Mouse (Mus musculus) heart, postnatal 10 days (tissue): Measurements from ENCODE around the gene Wasf1. TPM values are rescaled to one million over a fixed set of nuclear protein-coding genes. Genes with fewer than 3 reads are reported as not detected.

ENCODE experiments used
- DNase-seq, 2 experiments: peaks; one replicate each; pipeline ENCODE4 v3.0.0; 2021
- intact Hi-C: fragments of 180-260 bp; cut with DNase I; formaldehyde crosslinking; loops from one replicate; pipeline ENCODE4 v1.15.1; 2025
- total RNA-seq, 2 experiments: library from RNA; stranded (reverse); gene quantifications; 2 replicates each; pipeline ENCODE4 v1.2.3; 2021

Wasf1 gene
- 1 to 10 TPM; 1.9 to 2.3 TPM for total RNA-seq

DNA sequence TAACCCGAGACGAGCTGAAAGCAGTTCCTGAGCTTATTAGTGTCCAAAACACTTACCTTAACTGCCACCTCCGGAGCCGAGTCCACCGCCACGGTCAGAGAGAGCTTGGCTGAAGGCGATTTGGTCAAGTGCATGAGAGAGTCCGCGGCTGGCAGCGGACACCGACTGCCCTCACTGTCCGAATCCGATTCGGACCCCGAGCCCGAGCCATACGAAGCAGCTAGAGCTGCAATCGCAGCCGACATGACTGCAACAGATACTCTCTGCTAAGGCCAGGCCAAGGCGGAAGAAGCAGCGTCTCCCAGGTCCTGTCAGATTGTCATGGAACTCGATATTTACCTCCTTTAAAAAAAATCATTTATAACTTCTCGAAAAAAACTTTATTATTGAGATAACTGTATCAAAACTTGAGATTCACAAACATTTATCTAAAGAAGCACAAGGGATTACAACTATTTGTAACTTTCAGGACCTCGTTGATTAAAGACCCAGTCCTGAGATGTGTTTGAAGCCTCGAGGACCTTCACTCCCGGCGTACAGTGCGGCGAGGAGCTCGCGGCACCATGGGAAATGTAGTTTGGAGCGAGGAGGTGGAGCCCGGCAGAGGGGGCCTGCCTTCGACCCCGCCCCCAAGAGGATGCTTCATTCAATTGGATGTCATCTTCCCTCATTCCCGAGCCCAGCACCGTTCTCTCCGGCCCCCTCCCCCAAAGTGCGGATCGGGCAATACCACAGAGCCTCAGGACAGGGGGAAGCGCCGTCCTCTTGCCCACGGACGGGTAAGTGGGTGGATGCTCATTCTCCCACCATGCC, at the start of gene Wasf1, which contains the start of gene Cdc40:
Gene Wasf1, plus strand, starts transcription at position 645 of the 813 bp plus-strand sequence.
Gene Cdc40, minus strand, starts transcription at position 481 of the 813 bp plus-strand sequence.
- DNase-seq = peak; percentile 97 to 98
- intact Hi-C loops = loop anchor here (2.0 to 5.0 kb wide), 2 partner anchors 41 to 200 kb away; partner anchors contain the start of gene Mettl24

DNA sequence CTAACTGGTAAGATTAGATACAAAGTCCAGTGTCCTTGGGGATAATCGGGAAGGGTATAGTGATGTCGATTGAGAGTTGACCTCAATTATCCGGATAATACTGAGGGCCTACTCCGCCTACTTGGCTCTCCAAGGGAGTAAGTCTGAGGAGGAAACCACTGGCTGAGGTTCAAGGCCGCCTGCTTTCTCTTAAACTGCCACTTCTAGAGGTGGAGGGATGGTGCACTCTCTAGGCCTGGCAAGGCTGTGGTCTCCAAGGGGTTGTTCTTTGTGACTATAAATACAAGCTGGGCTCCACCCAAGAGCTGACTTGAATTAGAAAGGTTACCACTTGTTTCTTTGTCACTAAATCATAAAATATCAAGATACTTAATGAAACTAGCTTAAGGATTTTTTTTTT, 43.2 kb upstream of the Wasf1 start:
- DNase-seq = peak; percentile 49 to 53
- intact Hi-C loops = loop anchor here (5.0 kb wide), 1 partner anchor 42 kb away; the partner anchor contains the start of genes Cdc40 and Wasf1

DNA sequence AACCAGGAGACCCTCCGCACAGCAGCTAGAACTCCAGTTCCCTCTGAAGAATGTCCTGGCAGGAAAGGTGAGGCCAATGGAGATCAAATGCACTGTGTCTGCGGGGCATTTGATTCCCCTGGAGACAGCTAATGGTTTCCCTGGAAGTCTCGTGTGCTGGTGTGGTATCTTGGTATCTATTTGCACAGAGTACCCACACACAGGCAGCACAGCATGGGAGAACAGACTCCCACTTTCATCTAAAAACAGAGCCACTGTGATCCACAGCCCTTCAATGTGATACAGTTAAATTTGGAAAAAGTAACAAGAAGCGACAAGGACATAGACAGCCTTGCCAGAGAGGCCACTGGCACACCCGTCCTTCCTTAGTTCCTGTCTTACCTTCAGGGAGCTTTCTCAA, 39.4 kb upstream of the Wasf1 start:
- no peak for DNase-seq
- intact Hi-C loops = loop anchor here (2.0 to 5.0 kb wide), 2 partner anchors 38 to 161 kb away; partner anchors contain the start of genes Cdc40, Mettl24 and Wasf1

DNA sequence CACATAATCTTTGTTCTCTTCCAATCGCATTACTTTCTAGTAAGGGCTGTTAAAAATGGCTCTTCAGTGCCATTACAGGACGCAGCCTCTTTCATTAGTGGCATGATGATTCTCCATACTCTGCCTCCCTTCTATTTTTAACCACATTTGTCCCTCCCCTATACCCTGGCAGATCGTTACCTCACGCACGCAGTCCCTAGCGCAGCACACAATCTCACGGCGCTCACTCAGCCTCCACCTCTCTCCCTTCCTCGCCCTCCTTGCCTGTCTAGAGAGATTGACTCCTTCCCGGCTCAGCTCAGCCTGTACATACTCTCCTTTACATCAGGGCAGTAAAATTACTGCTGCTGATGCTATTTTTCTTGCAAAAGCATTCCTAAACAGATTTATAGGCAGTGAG, 38.7 kb upstream of the Wasf1 start:
- peak; percentile 18 to 21 for DNase-seq
- intact Hi-C loops = loop anchor here (2.0 to 5.0 kb wide), 2 partner anchors 38 to 162 kb away; partner anchors contain the start of genes Cdc40, Mettl24 and Wasf1

DNA sequence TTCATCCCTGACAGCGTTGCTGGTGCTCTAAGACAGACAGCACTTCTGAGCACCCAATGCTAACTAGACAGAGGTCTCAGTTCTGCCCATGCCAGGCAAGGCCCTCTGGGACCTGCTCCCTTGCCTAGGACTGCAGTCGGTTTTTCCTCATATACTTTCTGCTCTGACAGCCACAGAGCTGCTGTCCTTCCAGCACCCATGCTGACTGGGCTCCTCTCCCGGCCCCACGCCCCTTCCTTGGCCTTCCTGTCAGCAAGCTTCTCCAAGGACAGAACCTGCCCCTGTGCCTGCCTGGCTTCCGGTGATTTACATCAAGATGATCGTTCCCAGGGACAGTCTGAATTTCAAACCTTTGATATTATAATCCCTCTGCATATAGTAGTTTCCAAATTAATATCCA, 37.6 kb upstream of the Wasf1 start:
- peak in 1 of 2 experiments; percentile 14 for DNase-seq
- intact Hi-C loops = loop anchor here (2.0 kb wide), 1 partner anchor 163 kb away; the partner anchor contains the start of gene Mettl24

DNA sequence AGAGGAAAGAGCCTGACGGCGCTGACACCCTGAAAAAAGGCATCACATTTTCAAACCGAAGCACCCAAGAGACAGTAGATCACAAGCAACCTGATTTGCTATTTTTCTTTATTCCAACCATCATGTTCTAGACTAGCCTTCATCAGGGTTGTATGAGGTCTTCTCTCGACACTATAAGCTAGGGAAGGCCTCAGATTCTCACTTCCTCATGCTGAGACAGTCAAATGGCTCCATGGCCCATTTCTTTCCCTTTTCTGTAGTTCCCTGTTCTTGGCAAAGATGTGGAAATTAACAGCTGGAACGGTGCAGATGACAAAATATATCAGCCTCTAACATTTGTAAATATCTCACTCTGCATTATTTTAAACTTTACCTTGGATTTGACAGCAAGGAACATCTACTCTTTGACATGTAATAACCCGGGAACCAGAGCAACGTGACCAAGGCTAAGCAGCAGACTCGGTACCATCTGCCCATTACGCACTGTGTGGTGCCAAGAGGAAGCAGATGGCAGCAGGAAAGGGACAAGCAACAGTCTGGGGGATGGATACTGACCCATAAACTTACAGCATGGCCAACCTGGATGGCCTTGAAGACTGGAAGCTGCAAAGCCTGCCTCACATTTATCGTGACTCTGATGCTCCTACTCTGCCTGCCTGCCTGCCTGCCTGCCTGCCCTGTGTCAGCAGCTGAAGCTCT, 36.0 kb upstream of the Wasf1 start:
- intact Hi-C loops = no loop called here
- DNase-seq = no peak

DNA sequence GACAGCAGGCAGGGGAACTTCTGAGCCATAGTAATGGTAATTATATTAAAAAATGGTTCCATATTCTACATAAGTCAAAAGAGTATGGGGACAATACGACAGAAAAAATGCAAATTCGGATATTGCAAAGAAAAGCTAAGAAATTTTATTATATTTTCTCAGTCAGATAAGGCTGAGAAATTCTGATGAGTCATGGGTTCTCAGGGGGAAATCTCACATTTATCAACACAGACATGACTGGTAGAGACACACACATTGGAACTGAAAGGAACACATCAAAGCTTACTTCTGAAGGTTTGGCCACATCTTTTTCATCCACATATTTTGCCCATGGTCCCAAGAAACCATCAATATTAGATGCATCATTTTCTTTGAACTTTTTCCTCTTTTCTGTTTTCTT, 32.6 kb upstream of the Wasf1 start:
- no peak for DNase-seq
- intact Hi-C loops = no loop called here

DNA sequence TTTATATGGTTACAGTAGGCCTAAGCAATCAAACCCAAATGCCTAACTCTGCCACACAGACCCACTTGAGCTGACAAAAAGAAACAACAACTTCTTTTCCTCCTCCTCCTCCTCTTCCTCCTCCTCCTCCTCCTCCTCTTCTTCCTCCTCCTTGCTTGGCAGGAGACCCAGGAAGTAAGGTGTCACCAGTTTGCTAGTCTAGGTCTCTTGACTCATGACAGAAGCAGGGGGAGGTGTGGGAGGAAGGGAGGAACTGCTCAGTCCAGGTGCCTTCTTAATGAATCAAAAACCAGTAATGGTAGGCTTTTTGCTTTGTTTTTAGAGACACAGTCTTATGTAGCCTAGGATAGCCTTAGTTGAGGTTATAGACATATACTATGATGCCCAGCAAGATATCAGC, 32.1 kb upstream of the Wasf1 start:
- DNase-seq = no peak
- intact Hi-C loops = no loop called here

DNA sequence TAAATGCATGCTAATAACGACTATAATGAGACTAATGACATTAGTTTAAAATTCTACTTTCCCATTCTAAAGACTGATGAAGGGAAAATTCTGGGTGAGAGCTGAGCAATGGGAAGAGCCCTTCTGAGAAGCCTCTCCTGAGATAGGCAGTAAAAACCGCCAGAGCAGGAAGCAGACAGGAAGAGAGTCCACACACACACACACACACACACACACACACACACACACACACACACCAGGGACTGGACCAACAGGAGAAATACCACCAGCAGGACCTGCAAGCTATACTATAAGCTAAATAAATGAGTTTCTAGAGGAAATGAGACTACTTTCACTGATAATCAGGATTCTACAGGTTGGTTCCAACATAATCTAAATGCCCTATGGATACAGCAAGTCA, 27.7 kb upstream of the Wasf1 start:
- intact Hi-C loops = no loop called here
- DNase-seq = no peak

DNA sequence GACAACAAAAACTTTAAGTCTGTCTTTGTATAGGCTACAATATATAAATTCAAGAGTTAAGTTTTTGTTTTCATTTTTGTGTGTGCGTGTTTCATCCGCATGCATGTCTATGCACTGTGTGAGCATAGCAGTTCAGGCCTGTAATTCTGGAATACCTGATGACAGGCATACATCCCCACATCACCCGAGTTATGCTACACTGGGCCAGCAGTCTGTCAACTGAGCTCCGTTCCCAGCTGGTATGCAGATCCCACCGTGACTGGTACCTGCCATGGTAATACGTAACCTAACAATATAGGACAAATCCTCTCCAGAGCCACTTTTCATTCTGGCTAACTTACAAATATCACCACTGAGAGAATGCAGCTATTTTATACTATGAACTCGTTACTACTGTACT, 26.6 kb upstream of the Wasf1 start:
- DNase-seq = no peak
- intact Hi-C loops = no loop called here

DNA sequence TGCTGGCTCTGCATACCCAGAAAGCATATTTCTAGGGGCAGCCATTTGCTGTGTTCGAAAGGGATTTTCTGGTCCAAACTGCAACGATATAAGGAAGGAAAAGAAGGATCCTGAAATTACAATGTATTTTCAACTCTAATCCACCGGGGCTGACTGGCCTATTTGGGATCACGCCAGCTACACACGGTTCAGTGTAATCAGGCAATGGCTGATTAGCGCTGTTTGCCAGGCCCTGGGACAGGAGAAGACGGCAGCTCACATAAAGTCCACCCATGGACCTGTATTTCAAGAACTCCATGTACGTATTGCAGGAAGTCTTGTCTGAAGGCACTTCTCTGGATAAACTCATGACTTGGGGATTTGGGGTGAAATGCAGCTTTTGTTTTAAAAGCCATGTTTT, 25.7 kb upstream of the Wasf1 start:
- intact Hi-C loops = no loop called here
- peak; percentile 52 to 53 for DNase-seq

DNA sequence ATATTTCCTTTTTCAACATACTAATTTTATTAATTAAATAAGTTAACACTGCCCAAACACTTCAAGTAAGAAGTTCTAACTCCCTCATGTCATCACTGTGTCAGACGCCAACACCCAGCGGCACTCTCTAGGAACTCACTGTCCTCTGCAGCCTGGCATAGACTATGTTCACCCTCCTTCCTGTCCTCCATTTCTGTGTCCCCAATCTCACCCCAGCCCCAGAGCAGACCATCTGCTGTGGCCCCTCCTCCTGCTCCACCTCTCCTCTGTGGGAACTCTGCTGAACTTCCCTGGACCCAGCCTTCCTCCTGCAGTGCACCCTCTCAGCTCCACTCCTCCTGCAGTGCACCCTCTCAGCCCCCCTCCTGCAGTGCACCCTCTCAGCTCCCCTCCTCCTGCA, 15.2 kb upstream of the Wasf1 start:
- intact Hi-C loops = no loop called here
- peak in 1 of 2 experiments; percentile 21 for DNase-seq

DNA sequence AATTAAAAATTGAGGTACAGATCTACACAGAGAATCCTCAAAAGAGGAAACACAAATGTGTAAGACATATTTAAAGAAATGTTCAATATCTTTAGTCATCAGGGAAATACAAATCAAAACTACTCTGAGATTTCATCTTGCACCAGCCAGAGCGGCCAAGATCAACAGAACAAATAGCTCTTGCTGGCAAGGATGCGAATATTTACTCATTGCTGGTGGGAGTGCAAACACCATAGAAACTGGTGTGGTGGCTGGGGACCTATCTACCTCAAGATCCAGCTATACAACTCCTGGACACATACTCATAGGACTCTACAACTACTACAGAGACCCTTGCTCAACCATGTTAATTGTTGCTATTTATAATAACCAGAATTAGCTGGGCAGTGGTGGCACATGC, 12.0 kb upstream of the Wasf1 start:
- DNase-seq = no peak
- intact Hi-C loops = no loop called here

DNA sequence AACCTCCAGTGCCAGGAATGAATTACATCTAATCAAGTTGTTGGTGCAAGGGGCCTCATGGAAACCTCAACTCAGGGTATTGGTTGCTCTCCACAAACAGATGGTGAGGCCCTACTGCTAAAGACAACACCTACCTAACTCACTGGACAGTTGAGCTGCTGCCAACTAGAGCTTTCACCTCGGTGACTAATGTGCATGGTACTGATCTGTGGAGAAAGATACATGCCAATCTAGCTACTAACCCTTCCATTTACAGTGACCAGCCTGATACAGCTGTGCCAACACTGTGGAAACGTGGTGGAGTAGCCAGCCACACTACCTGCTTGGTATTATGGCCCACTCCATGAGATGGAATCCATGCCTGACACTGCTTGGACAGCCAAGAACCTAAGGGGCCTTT, 11.2 kb upstream of the Wasf1 start:
- intact Hi-C loops = no loop called here
- no peak for DNase-seq

DNA sequence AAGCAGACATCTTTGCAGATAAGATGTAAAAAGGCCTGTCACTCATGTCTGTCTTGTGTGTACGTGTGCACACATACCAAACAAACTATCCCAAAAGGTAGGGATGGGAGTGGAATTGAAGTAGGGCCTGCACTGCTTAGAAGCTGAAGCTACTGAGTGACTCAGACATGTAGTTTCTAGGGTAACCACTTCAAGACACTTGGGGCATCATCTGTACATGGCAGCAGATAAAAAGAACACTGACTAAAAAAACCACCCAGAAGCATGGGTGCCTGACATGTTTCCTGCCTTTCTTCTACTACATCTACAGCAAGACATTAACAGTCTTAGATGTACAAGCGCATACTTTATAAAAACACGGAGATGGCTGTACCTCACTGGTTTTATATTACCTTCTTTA, 5.0 kb upstream of the Wasf1 start:
- DNase-seq = no peak
- intact Hi-C loops = no loop called here

DNA sequence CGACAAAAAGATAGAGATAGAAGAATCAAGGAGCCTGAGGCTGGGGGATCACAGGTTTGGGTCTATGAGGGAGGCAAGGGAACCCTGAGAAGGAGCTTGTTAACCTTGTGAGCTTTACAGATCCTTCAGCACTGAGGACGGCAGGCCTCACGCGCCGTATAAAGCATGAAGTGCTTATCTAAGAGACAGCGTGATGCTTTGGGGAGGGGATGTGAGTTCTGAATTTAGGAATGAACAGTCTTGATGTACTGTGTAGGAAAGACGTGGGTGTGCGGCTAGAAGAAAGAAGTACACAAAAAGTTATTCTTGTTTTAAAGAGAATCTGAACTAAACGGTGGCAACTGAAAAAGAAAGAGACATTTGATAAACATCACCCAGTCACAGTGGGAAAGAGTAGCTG, 3.3 kb upstream of the Wasf1 start:
- no peak for DNase-seq
- intact Hi-C loops = loop anchor here (5.0 kb wide), 1 partner anchor 38 kb away; no protein-coding TSS in a partner anchor

DNA sequence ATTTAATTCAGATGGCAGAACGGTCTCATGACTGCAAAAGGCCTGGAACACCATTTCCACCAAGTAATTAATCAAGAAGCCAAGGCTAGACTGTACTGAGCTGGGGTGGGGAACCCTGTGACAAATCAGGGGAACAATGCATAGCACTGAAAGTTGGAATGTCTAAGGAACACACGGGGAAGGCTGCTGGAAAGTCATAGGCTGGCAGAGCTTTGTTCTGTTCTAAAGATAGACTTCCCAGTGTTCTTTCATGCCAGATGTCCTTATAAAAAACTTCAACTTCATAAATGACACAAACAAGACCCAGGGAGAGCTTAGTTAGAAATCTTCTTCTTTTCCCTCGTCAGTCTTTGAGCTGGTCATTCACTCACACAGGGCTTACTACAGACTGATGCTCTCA, 2.0 kb upstream of the Wasf1 start:
- intact Hi-C loops = loop anchor here (5.0 kb wide), 1 partner anchor 39 kb away; no protein-coding TSS in a partner anchor
- DNase-seq = peak; percentile 11 to 12

DNA sequence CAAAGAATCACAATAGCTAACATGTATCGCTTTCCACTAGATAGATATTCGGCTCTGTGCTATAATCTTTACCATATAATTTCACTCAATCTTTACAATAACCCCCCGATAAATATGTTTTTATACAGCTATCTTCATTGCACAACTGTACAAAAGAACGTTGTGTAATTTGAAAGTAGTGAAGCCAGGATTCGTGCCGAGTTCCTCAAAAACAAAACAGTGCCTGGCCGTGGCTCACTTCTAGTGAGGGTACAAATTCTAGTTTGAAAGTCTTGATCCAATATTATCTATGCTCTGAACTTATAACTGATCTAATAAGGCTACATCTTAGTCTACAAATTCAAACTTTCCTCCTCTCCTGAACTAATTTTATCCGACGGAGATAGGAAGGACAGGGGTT, 942 bp upstream of the Wasf1 start:
- intact Hi-C loops = loop anchor here (2.0 to 5.0 kb wide), 2 partner anchors 40 to 200 kb away; partner anchors contain the start of gene Mettl24
- DNase-seq = peak; percentile 7 to 17

DNA sequence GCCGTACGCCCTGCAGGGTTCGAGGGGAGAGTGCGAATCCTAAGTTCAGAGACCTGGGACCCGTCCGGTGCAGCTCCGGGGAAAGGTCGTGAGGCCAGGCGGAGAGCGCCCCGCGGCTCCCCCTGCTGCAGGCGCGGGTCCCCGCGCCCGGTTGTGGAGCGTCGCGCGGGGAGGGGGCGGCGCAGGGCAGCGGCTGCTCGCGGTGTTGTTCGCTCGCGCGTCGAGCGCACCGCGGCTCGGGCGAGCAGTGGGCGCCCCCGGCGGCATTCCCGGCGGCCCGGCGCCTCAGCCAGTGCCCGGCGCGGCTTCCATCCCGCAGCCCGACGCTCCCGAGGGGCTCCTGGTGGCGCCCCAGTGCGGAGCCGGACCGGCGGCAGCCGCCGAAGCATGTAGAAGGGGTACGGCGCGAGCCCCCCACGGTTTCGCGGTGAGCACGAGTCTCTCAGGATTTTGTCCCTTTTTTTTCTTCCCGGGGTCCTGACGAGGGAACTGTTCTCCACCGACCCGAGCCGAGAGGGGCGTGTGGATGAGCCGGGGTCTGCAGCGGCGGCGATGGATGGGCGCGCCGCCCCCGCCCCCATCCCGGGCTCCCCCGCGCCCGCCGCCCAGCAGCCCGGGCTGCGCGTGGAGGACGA, 486 bp downstream of the Wasf1 start:
- intact Hi-C loops = loop anchor here (1.0 to 5.0 kb wide), 3 partner anchors 41 to 234 kb away; partner anchors contain the start of gene Mettl24
- no peak for DNase-seq

DNA sequence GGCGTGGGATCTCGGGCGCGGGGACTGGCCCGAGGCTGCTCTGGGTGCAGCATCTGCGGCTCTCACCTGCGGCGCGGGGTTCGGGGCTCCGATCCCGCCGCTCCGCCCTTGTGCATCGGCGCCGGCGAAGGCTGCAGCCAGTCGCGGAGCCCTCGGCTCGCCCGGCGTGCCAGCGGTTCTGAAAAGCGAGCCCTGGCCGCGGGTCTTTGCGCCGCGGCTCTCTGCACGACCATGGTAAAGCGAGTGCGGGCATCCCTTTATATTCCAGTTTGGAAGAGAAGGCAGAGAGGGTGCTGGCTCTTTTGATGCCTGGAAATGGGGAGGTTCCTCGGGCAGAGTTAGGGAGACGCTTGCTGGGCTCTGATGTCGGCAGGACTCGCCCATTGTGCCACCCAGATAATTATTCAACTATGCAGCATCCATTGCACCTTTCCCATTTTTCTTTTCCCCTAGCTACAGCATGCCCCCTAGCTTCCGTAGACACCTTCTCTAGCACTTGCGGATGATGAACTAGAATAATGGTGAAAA, 1.1 kb downstream of the Wasf1 start:
- intact Hi-C loops = loop anchor here (1.0 to 5.0 kb wide), 2 partner anchors 42 to 235 kb away; no protein-coding TSS in a partner anchor
- peak; percentile 36 to 44 for DNase-seq
